Mouse (Mus musculus) midbrain, postnatal 0 days (tissue): ENCODE measurements around the gene Mad2l1bp. TPM values are rescaled to one million over a fixed set of nuclear protein-coding genes. Genes with fewer than 3 reads are reported as not detected.
A peak's percentile ranks its signal among the peaks of the same experiment; 100 is the strongest.

Source experiments
- ATAC-seq: fragments of 200-750 bp; cut with Nextera tagmentation; 2 replicates; pipeline ENCODE4 v1.8.0; 2017; ENCODE audit warnings: moderate number of reproducible peaks, mild to moderate bottlenecking, moderate TSS enrichment, moderate library complexity; ENCODE audit not compliant: low FRiP score
- DNase-seq: peaks from one replicate; pipeline ENCODE4 v3.0.0-alpha.2; 2015; ENCODE audit warnings: low spot score
- H3K27ac ChIP-seq: fragments of 300-500 bp; sonication (generic); 2 replicates; pipeline ENCODE4 v1.5.1; 2014; ENCODE audit warnings: low read depth, mild to moderate bottlenecking, low read length, mixed read lengths
- H3K27me3 ChIP-seq: fragments of 300-500 bp; sonication (generic); 2 replicates; pipeline ENCODE4 v1.6.1; 2014; ENCODE audit warnings: low read length, control low read depth, mixed read lengths; ENCODE audit not compliant: insufficient read depth
- H3K36me3 ChIP-seq: fragments of 300-500 bp; sonication (generic); 2 replicates; pipeline ENCODE4 v1.6.1; 2014; ENCODE audit warnings: low read length, control low read depth, mixed read lengths; ENCODE audit not compliant: insufficient read depth
- H3K4me1 ChIP-seq: fragments of 300-500 bp; sonication (generic); 2 replicates; pipeline ENCODE4 v1.6.1; 2014; ENCODE audit warnings: mild to moderate bottlenecking, control low read depth, antibody characterized with exemption, low read length, mixed read lengths; ENCODE audit not compliant: insufficient read depth
- H3K4me2 ChIP-seq: fragments of 300-500 bp; sonication (generic); 2 replicates; pipeline ENCODE4 v1.6.1; 2014; ENCODE audit warnings: low read depth, mild to moderate bottlenecking, low read length, mixed read lengths; ENCODE audit not compliant: poor library complexity, severe bottlenecking
- H3K4me3 ChIP-seq: fragments of 300-500 bp; sonication (generic); 2 replicates; pipeline ENCODE4 v1.5.1; 2014; ENCODE audit warnings: low read depth, mild to moderate bottlenecking, low read length, moderate library complexity
- H3K9ac ChIP-seq: fragments of 300-500 bp; sonication (generic); replicated peaks from 2 replicates; pipeline ENCODE4 v1.6.1; 2014; ENCODE audit warnings: mild to moderate bottlenecking, low read length, moderate library complexity, mixed read lengths; ENCODE audit not compliant: poor library complexity, severe bottlenecking
- H3K9me3 ChIP-seq: fragments of 300-500 bp; sonication (generic); 2 replicates; pipeline ENCODE4 v1.6.1; 2016; ENCODE audit warnings: low read length, control low read depth
- CTCF ChIP-seq: IDR thresholded peaks from 2 replicates; pipeline ENCODE4 v1.5.1; 2016; ENCODE audit warnings: antibody characterized with exemption, mild to moderate bottlenecking
- whole genome bisulfite sequencing: fragments of 180-500 bp; shearing (Covaris S2); extraction: QIAGEN DNeasy Blood & Tissue Kit; methylation state at CpG from one replicate; pipeline ENCODE4 v1.1.7; 2014; 5-methylcytosine and 5-hydroxymethylcytosine counted together
- polyA plus RNA-seq: library from polyadenylated mRNA; unstranded; fragments of >200 nt; fragmentation: Nextera tagmentation; extraction: Ambion mirVana; gene quantifications from 2 replicates; pipeline ENCODE4 v1.2.1, GENCODE M21; 2015
- total RNA-seq: library from RNA; depleted of rRNA; stranded (reverse); fragments of >200 nt; gene quantifications from 2 replicates; pipeline ENCODE4 v1.2.3, GENCODE M21; 2014

Mad2l1bp gene
- total and polyA plus RNA-seq, 2 experiments from 2014 or later, result 13.3 to 18.2 TPM

- Histone ChIP-seq H3K4me3 (no peak overlapping the region), H3K4me1 (peaks cover 5% of the 10 kb centered on the region; the same call in 1 of the 2 replicates), H3K36me3 (peaks cover 20% of the 10 kb centered on the region), H3K27ac (no peak overlapping the region), H3K9ac (no peak overlapping the region), H3K4me2 (no peak overlapping the region), H3K27me3 (no peaks in the 10 kb centered on the region), H3K9me3 (no peaks in the 10 kb centered on the region)
- no peak for DNase-seq
- WGBS, result 94% methylated on average over 11 of the region's 11 CpGs
- no peak for ATAC-seq
- TF ChIP-seq CTCF, result no peak
Observed at GRCm38 (mm10) chr17:46116138-46116537, 37.2 kb downstream of the Mad2l1bp start.

- WGBS, result 77% methylated on average over 2 of the region's 2 CpGs
- H3K27ac ChIP-seq, result no peak overlapping the region
- no peak for TF ChIP-seq CTCF
Observed at GRCm38 (mm10) chr17:46115489-46115888, 37.9 kb downstream of the Mad2l1bp start.

GRCm38 (mm10) chr17:46110402-46111289, 42.7 kb downstream of the Mad2l1bp start, which contains the start of gene Mrps18a:
TSS of gene Mrps18a (plus strand) at chr17:46110986.
- TF ChIP-seq CTCF, result peak; percentile 38

More at GRCm38 (mm10) chr17:46115489-46115888, 37.9 kb downstream of the Mad2l1bp start:
- ATAC-seq (no peak), DNase-seq (no peak)
- Histone ChIP-seq H3K4me3 (no peak overlapping the region), H3K27me3 (no peaks in the 10 kb centered on the region), H3K36me3 (peaks cover 20% of the 10 kb centered on the region), H3K9me3 (no peaks in the 10 kb centered on the region), H3K9ac (no peak overlapping the region), H3K4me2 (no peak overlapping the region), H3K4me1 (peaks cover 5% of the 10 kb centered on the region; the same call in 1 of the 2 replicates)

DNA sequence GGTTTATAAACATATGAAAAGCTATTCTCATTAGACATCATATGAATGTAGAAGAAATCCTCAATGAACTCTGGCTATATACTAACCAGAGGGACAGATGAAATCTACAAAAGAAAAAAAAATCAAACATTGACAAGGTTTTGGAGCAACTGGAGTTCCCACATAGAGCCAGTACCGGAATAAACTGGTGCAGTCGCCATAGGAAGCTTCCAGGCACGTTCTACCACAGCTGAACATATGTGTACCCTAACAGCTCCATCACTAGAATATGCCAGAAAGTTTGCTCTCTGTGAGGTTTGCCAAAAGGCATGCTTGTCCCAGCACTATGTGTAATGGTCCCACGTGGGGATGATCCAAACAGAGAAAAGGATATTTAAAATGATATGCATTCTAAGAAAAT, 45.1 kb downstream of the Mad2l1bp start:
- DNase-seq, result no peak

More at GRCm38 (mm10) chr17:46110402-46111289, 42.7 kb downstream of the Mad2l1bp start, which contains the start of gene Mrps18a:
- Histone ChIP-seq H3K4me2 (peak within 1 kb of the TSS; percentile 80), H3K27ac (peak within 1 kb of the TSS; percentile 83), H3K9me3 (no peaks in the 10 kb centered on the region), H3K27me3 (0 out of 2 replicates have a peak, but pooled peaks cover 3% of the 10 kb centered on the region), H3K36me3 (no peaks in the 10 kb centered on the region), H3K4me3 (peak within 1 kb of the TSS; percentile 79), H3K4me1 (peaks cover 5% of the 10 kb centered on the region; the same call in 1 of the 2 replicates), H3K9ac (peak within 1 kb of the TSS; percentile 83)
- DNase-seq, result peak; percentile 92
- 5% methylated on average over 37 of the region's 38 CpGs for WGBS
- peak; percentile 96 for ATAC-seq

GRCm38 (mm10) chr17:46104487-46104886, 48.9 kb downstream of the Mad2l1bp start:
- Histone ChIP-seq H3K27ac (no peak overlapping the region), H3K9me3 (no peaks in the 10 kb centered on the region), H3K4me1 (no peaks in the 10 kb centered on the region), H3K4me2 (no peak overlapping the region), H3K4me3 (no peak overlapping the region), H3K27me3 (0 out of 2 replicates have a peak, but pooled peaks cover 3% of the 10 kb centered on the region), H3K9ac (no peak overlapping the region), H3K36me3 (no peaks in the 10 kb centered on the region)
- 53% methylated on average over 12 of the region's 12 CpGs for WGBS
- DNase-seq (peak; percentile 60), ATAC-seq (0 out of 2 replicates have a peak, but pooled peaks have one; percentile 27)
- TF ChIP-seq CTCF, result peak; percentile 5; the same call in 1 of the 2 replicates

More for the DNA sequence above, 45.1 kb downstream of the Mad2l1bp start:
- 0 out of 2 replicates have a peak, but pooled peaks cover 3% of the 10 kb centered on the region for H3K27me3 ChIP-seq
- no peaks in the 10 kb centered on the region for H3K36me3 ChIP-seq
- no peak overlapping the region for H3K27ac ChIP-seq
- no peaks in the 10 kb centered on the region for H3K9me3 ChIP-seq
- no peak overlapping the region for H3K4me2 ChIP-seq
- H3K9ac ChIP-seq, result no peak overlapping the region
- TF ChIP-seq CTCF, result no peak
- peaks cover 5% of the 10 kb centered on the region; the same call in 1 of the 2 replicates for H3K4me1 ChIP-seq
- 83% methylated on average over 4 of the region's 4 CpGs for WGBS
- ATAC-seq, result no peak
- H3K4me3 ChIP-seq, result no peak overlapping the region
